Mouse (Mus musculus) mature B cell (primary cell): ENCODE data around the gene Mfsd4a.

ENCODE experiments used
- in situ Hi-C: fragments of 300-500 bp; cut with MboI; formaldehyde crosslinking; loops from 2 replicates; pipeline ENCODE4 v1.14.3; 2019

The Mfsd4a gene

GRCm38 (mm10) chr1:131990083-131990760, 77.6 kb downstream of the Mfsd4a start:
- in situ Hi-C loops, result loop anchor here (10.0 kb wide), 1 partner anchor 125 kb away; no protein-coding TSS in a partner anchor

- in situ Hi-C loops, result no loop called here
These were observed 78.4 kb downstream of the Mfsd4a start for GRCm38 (mm10) chr1:131989476-131989875.

GRCm38 (mm10) chr1:131987432-131987831, 80.4 kb downstream of the Mfsd4a start:
- in situ Hi-C loops, result no loop called here

GRCm38 (mm10) chr1:131983806-131984205, 84.1 kb downstream of the Mfsd4a start:
- in situ Hi-C loops, result no loop called here

GRCm38 (mm10) chr1:131982907-131983306, 85.0 kb downstream of the Mfsd4a start:
- in situ Hi-C loops, result no loop called here

GRCm38 (mm10) chr1:131981378-131982013, 86.4 kb downstream of the Mfsd4a start:
- in situ Hi-C loops, result no loop called here

GRCm38 (mm10) chr1:131980471-131980870, 87.4 kb downstream of the Mfsd4a start:
- in situ Hi-C loops, result no loop called here

GRCm38 (mm10) chr1:131976886-131977285, 91.0 kb downstream of the Mfsd4a start:
- in situ Hi-C loops, result no loop called here

- in situ Hi-C loops, result no loop called here
These were observed 93.9 kb downstream of the Mfsd4a start for GRCm38 (mm10) chr1:131973991-131974390.
